ENCODE assay signal across 24 mouse cellular contexts in the genomic region with DNA sequence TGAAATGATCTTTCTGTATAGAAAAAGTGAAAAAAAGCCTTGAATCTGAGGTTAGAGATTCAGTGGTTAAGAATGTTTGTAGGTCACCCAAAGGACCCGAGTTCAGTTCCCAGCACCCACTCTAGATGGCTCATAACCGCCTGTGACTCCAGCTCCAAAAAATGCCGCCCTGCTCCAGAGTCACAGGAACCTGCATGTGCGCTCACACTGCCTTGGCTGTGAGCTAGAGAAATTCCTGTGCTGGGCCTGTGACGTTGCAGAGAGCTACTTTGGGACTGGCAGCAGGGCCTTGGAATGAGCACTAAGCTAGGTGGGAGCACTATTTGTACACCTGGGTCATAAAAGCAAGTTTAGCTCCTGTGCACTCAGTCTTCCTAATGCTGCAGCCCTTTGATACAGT. TPM values are rescaled to one million over a fixed set of nuclear protein-coding genes. Genes with fewer than 3 reads are reported as not detected.
A peak's percentile ranks its signal among the peaks of the same experiment; 100 is the strongest.
DNase-seq lines count a peak whose midpoint lies in the region; ATAC-seq and TF ChIP-seq lines count a peak whose summit lies in the region.
"Had no signal": no experiment of that assay in that cellular context is flagged by ENCODE, and none has a peak within 500 bp of the region (broad histone marks: within the 10 kb centered on the region; RNA-seq: fewer than 3 reads in every experiment).

No protein-coding gene starts in this region.

- peak; percentile 35 to 42 for DNase-seq in heart, adult 18-20 months
- no peak for DNase-seq in heart, postnatal 4 days
- DNase-seq in layer of hippocampus, adult 2 months (ENCODE audit: low spot score in 2 of 2): no peak
- no peak for DNase-seq in layer of hippocampus, postnatal 10 days (ENCODE audit: low spot score in 2 of 2)
- DNase-seq in heart, postnatal 10 days: peak; percentile 25 to 35
- no peak for DNase-seq in left cerebral cortex, adult 18-20 months (ENCODE audit: low spot score in 2 of 2)
- DNase-seq: B cell, adult 2 months; kidney, adult 8-10 months; kidney, postnatal 4 days; right cerebral cortex, postnatal 4 days; thymus, adult 18-20 months; thymus, postnatal 25 days had no signal

- peaks cover 16% of the 10 kb centered on the region for H3K4me1 ChIP-seq in heart, embryonic 15.5 days (replicated peaks)
- H3K4me1 ChIP-seq: embryonic facial prominence, embryonic 15.5 days; forebrain, embryonic 12.5 days; intestine, embryonic 15.5 days; lung, embryonic 15.5 days; midbrain, embryonic 12.5 days; neural tube, embryonic 12.5 days had no signal

- TF ChIP-seq CTCF in layer of hippocampus, adult 2 months (conservative IDR thresholded peaks at IDR 0.05): no peak

- intact Hi-C loops in heart, postnatal 10 days (cut with DNase I): no loop called here

- peaks cover 5% of the 10 kb centered on the region; the same call in 1 of the 2 replicates for H3K36me3 ChIP-seq in heart, embryonic 15.5 days
- H3K36me3 ChIP-seq: embryonic facial prominence, embryonic 15.5 days; intestine, embryonic 15.5 days had no signal

- H3K4me2 ChIP-seq in heart, embryonic 15.5 days: no peak overlapping the region
- H3K4me2 ChIP-seq: embryonic facial prominence, embryonic 15.5 days; forebrain, embryonic 12.5 days; intestine, embryonic 15.5 days; lung, embryonic 15.5 days; midbrain, embryonic 12.5 days; neural tube, embryonic 12.5 days had no signal

- H3K27ac ChIP-seq in layer of hippocampus, adult 2 months: peak overlapping the region; percentile 76
- peak overlapping the region; percentile 86 for H3K27ac ChIP-seq in heart, embryonic 15.5 days
- H3K27ac ChIP-seq: embryonic facial prominence, embryonic 10.5 days; embryonic facial prominence, embryonic 15.5 days; forebrain, embryonic 12.5 days; intestine, embryonic 15.5 days; kidney, postnatal 0 days; lung, embryonic 15.5 days; midbrain, embryonic 12.5 days; neural tube, embryonic 12.5 days; stomach, postnatal 0 days had no signal

- no peaks in the 10 kb centered on the region for H3K27me3 ChIP-seq in heart, embryonic 15.5 days
- H3K27me3 ChIP-seq: embryonic facial prominence, embryonic 15.5 days; forebrain, embryonic 12.5 days; intestine, embryonic 15.5 days; lung, embryonic 15.5 days; midbrain, embryonic 12.5 days; neural tube, embryonic 12.5 days had no signal

- no peak overlapping the region for H3K9ac ChIP-seq in heart, embryonic 15.5 days
- H3K9ac ChIP-seq: embryonic facial prominence, embryonic 15.5 days; forebrain, embryonic 12.5 days; intestine, embryonic 15.5 days; lung, embryonic 15.5 days; midbrain, embryonic 12.5 days; neural tube, embryonic 12.5 days had no signal

- H3K9me3 ChIP-seq in heart, embryonic 15.5 days (replicated peaks): no peaks in the 10 kb centered on the region
- H3K9me3 ChIP-seq: embryonic facial prominence, embryonic 10.5 days; embryonic facial prominence, embryonic 15.5 days; forebrain, embryonic 12.5 days; intestine, embryonic 15.5 days; lung, embryonic 15.5 days; midbrain, embryonic 12.5 days; neural tube, embryonic 12.5 days had no signal

- WGBS in heart, embryonic 15.5 days: 89% methylated on average over 5 of the region's 5 CpGs

- no peak for ATAC-seq in heart, embryonic 15.5 days (replicated peaks; ENCODE audit: insufficient number of reproducible peaks, insufficient read depth, low FRiP score, low read depth)
- ATAC-seq: activated CD4-positive, CD25-positive, alpha-beta regulatory T cell, adult 4 months had no signal

- H3K4me3 ChIP-seq in layer of hippocampus, adult 2 months: no peak overlapping the region
- H3K4me3 ChIP-seq in heart, embryonic 15.5 days: no peak overlapping the region
- H3K4me3 ChIP-seq: embryonic facial prominence, embryonic 10.5 days; embryonic facial prominence, embryonic 15.5 days; forebrain, embryonic 12.5 days; intestine, embryonic 15.5 days; lung, embryonic 15.5 days; midbrain, embryonic 12.5 days; myocyte; neural tube, embryonic 12.5 days had no signal

RNA-seq across cellular contexts. Expression of a gene that starts 33.6 kb away (rescaled TPM):
- 10 to 100 TPM; 64.1 to 68.9 TPM for total RNA-seq in heart, adult 18-20 months (2021)
- 10 to 100 TPM; 65.5 to 66.2 TPM for total RNA-seq in heart, postnatal 4 days (2021)
- 10 to 100 TPM; 26.4 to 28.8 TPM for total RNA-seq in layer of hippocampus, adult 2 months (2021)
- total RNA-seq in layer of hippocampus, postnatal 10 days (2021): 10 to 100 TPM; 24.4 to 25.3 TPM
- 93.5 and 100 TPM in 2 replicates for polyA plus RNA-seq in heart, embryonic 15.5 days (2015; fragmentation: Nextera tagmentation; extraction: Ambion mirVana)
- total RNA-seq in heart, postnatal 10 days (2021): 10 to 100 TPM; 87.8 to 90.0 TPM
- total RNA-seq in left cerebral cortex, adult 18-20 months (2021): 10 to 100 TPM; 20.9 to 21.2 TPM

Comparison
In these comparisons a context has a peak if more than half of its experiments do, and no peak if none do; other contexts are left out.
1. DNase-seq: peak in heart, adult 18-20 months (2 of 2) and heart, postnatal 10 days (2 of 2); none in heart, postnatal 4 days (single experiment), layer of hippocampus, adult 2 months (0 of 2), layer of hippocampus, postnatal 10 days (0 of 2) and left cerebral cortex, adult 18-20 months (0 of 2).